Comparison of ENCODE assay signal across 19 mouse cellular contexts in the genomic region with DNA sequence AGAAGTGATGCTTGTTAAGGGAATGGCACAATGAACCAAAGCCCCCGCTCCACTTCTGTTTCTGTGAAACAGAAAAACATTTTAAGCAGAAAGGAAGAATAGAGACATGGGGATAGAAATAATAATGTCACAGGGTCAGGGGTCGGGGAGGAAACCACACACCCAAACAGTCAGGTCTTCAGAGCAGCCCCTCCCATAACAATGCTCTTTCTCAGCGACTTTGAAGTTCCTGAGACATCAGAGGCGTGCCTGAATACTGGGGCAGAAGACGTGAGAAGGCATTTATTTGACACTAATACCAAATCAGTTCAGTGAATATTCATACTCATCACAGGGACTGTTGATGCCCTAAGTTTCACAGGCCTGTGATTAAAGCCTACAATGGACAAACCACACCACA.
"Had no signal": no experiment of that assay in that cellular context is flagged by ENCODE, and none has a peak within 500 bp of the region (broad histone marks: within the 10 kb centered on the region; RNA-seq: fewer than 3 reads in every experiment).

No protein-coding gene starts in this region.

- H3K27me3 ChIP-seq: midbrain, embryonic 12.5 days; neural tube, embryonic 13.5 days; neural tube, embryonic 15.5 days had no signal

- H3K9me3 ChIP-seq: midbrain, embryonic 10.5 days; midbrain, embryonic 12.5 days; neural tube, embryonic 13.5 days; neural tube, embryonic 15.5 days had no signal

- H3K4me3 ChIP-seq: midbrain, embryonic 10.5 days; midbrain, embryonic 12.5 days; myocyte; neural tube, embryonic 13.5 days; neural tube, embryonic 15.5 days had no signal

- DNase-seq: lung, adult 18-20 months; lung, embryonic 14.5 days; lung, postnatal 10 days; lung, postnatal 4 days; midbrain, embryonic 14.5 days; retina, postnatal 1 day; right cerebral cortex, adult 18-20 months; right cerebral cortex, postnatal 25 days; right cerebral cortex, postnatal 4 days; spleen, adult 18-20 months; thymus, adult 18-20 months; thymus, postnatal 14 days; thymus, postnatal 36 days had no signal

- H3K4me1 ChIP-seq: midbrain, embryonic 12.5 days had no signal

- H3K9ac ChIP-seq: lung, embryonic 14.5 days; midbrain, embryonic 12.5 days; neural tube, embryonic 13.5 days; neural tube, embryonic 15.5 days had no signal

- H3K27ac ChIP-seq: midbrain, embryonic 10.5 days; midbrain, embryonic 12.5 days; neural tube, embryonic 13.5 days; neural tube, embryonic 15.5 days had no signal

- H3K4me2 ChIP-seq: lung, embryonic 14.5 days; midbrain, embryonic 12.5 days; neural tube, embryonic 13.5 days; neural tube, embryonic 15.5 days had no signal

- ATAC-seq: midbrain, embryonic 16.5 days had no signal

- H3K36me3 ChIP-seq: midbrain, embryonic 12.5 days; neural tube, embryonic 13.5 days; neural tube, embryonic 15.5 days had no signal
